Mouse (Mus musculus) pancreas, adult 10 weeks (tissue): ENCODE data around the gene Zfp273. TPM values are rescaled to one million over a fixed set of nuclear protein-coding genes. Genes with fewer than 3 reads are reported as not detected.

Experiments used
- polyA plus RNA-seq: library from polyadenylated mRNA; stranded (reverse); fragments of 350-450 nt; fragmentation: Illumina TruSeq; extraction: RNeasy Lipid Tissue Mini Kit (QIAGEN cat#74804); gene quantifications from one replicate; pipeline ENCODE4 v1.2.3, GENCODE M21; 2015; ENCODE audit warnings: low read depth, low replicate concordance; ENCODE audit not compliant: insufficient read depth

Gene Zfp273
- 1.00 TPM for polyA plus RNA-seq

GRCm38 (mm10) chr13:67813710-67814660 lies at the start of gene Zfp273:
Zfp273 (plus strand) TSS chr13:67813740.

GRCm38 (mm10) chr13:67779265-67780221 lies 34.0 kb upstream of the Zfp273 start, which contains the start of gene Zfp493:
Zfp493 (plus strand) TSS chr13:67779693.

DNA sequence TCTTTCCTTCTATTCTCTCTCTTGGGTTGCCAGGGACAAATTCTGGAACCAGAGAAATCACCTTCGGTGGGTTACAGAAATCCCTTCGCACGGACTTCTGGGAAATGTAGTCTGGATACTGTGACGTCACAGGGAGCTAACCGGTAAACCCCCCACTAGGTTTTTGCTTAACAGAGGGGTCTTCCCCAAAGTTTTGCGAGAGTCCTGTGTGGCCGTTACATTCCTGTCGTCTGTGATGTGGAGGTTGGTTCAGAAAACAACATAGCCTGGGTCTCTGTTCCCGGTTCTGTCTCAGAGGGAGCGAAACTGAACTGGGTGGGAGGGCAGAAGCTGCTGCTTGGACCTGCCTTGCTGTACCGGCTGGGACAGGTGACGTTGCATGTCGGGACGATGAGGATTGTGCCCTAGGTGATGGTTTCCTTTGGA lies 17.4 kb downstream of the Zfp273 start, which contains the start of gene Gm10037:
TSS of gene Gm10037 (plus strand) at position 196 of the 426 bp plus-strand sequence.

GRCm38 (mm10) chr13:67863026-67863425 lies 49.5 kb downstream of the Zfp273 start, which contains the start of gene BC048507:
BC048507 (plus strand) TSS chr13:67863326.

Other genes starting within 250 kb of the Zfp273 start
- gene Zfp729b, start 204.0 kb upstream of the Zfp273 start, polyA plus RNA-seq, result 1.2 TPM
- not detected for gene Gm49345, start 176.0 kb upstream of the Zfp273 start, polyA plus RNA-seq
- gene Zfp729a, start 175.9 kb upstream of the Zfp273 start, polyA plus RNA-seq, result 2.4 TPM
- 1.5 TPM for gene Zfp738, start 126.7 kb upstream of the Zfp273 start, polyA plus RNA-seq
- gene Zfp65, start 84.6 kb upstream of the Zfp273 start, polyA plus RNA-seq, result 2.1 TPM
- 1.5 TPM for gene Zfp85, start 58.5 kb upstream of the Zfp273 start, polyA plus RNA-seq
- gene Zfp493, start 34.0 kb upstream of the Zfp273 start, polyA plus RNA-seq, result not detected
- not detected for gene Gm10037, start 17.4 kb downstream of the Zfp273 start, polyA plus RNA-seq
- gene BC048507, start 49.6 kb downstream of the Zfp273 start, polyA plus RNA-seq, result not detected